Mouse (Mus musculus): Measurements from ENCODE around the gene Nxn. TPM values are rescaled to one million over a fixed set of nuclear protein-coding genes. Genes with fewer than 3 reads are reported as not detected.

Gene Nxn
- total RNA-seq, 1 experiment from 2014 or later = 4.2 TPM

DNA sequence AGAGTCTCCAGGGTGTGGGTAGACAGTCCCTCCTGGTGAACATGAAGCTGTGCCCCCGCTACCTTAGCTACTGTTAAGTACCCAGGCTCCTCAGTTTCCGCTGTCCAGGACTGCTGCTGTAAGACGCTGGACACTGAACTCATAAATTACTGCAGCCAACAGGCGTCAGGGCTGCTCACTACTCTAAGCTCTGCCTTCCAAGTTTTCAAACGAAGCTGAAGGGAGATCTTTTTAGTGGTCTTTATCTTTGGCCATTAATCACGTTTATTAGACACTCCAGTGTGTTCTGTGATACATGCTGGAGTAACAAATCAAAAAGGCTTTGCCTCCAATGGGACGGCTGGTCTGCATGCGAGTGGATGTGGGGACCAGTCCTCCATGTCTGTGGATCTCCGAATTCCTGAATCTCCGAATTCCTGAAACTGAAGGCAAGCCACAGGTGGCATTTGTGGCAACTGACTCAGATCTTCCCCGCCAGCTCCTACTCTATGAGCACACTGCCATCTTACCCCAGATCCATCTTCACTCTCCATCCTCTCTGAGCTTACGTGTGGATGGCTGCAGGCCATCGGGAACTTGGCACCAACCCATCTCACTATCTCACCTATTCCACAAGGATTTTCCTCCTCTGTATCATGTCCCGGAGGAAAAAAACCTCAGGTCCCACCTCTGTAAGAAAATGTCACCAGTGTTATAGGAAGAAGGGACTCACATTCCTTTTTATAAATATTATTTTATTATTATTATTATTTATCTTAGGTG, 56.9 kb downstream of the Nxn start:
- no peak for ATAC-seq (ENCODE audit: extremely low read depth, insufficient number of reproducible peaks, low FRiP score, poor library complexity, severe bottlenecking)

DNA sequence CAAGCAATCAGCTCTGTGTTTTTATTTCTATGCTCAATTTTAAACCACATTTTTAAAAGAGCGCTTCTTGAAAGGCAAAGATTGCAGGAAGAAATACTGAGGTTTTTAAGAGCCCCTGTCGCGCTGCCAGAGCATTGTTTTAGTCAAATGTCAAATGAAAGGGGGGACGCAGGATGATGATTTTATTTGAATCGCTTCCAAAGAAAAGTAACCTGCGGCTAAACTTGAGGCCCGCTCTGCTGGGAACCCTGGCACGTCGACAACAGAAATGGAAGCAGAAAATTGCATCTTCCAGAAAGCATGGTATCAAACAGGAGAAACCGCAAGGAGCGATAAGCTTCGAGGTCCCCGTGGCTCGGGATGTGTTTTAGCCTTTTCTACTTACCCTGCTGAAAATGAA, 57.8 kb downstream of the Nxn start:
- ATAC-seq (ENCODE audit: extremely low read depth, insufficient number of reproducible peaks, low FRiP score, poor library complexity, severe bottlenecking) = no peak

DNA sequence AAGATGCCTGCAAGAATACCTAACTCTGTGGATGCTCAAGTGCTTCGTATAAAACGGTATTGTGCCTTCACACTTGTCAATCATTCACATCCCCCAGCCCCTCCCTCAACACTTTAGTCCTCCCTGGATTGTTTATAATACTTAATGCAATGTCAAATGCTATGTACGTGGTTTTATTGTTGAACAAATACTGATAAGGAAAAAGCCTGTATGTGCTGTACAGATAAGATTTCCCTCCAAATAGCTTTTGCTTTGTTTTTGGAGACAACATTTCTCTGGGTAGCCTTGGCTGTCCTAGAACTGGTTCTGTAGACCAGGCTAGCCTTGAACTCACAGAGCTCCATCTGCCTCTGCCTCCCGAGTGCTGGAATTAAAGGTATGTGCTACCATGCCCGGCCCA, 59.1 kb downstream of the Nxn start:
- ATAC-seq (ENCODE audit: extremely low read depth, insufficient number of reproducible peaks, low FRiP score, poor library complexity, severe bottlenecking) = no peak

DNA sequence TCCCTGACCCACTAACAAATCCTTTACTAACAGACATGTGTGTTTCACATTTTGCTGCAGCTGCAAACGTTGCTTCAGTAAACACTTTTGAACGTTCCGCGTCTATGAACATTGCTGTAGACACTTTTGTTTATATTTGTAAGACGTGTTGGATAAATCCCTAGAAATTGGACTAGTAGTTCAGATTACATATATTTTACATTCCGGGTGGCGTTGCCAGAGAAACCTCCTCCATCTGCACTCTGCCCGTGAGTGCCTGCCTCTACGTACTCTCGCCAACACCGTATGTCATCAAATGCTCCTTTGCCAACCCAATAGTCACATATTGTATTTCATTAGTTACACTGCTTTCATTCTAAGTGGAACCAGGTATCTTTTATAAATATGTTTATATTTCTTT, 59.8 kb downstream of the Nxn start:
- ATAC-seq (ENCODE audit: extremely low read depth, insufficient number of reproducible peaks, low FRiP score, poor library complexity, severe bottlenecking) = no peak

DNA sequence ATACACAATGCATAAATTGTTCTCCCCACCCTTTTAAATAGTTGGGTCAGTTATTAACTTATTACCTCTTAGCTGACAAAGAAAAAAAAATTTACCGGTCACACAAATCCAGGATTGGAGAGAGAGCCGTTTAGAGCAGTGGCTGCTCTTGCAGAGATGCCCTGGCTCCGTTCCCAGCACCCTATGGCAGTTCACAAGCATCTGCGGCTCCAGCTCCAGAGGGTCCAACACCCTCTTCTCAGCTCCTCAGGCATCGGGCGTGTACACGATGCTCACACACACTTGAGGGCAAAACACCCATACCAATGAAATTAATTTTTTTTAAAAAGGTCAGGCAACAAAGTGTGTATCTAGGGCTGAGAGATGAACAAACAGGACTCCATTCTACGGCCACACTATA, 60.3 kb downstream of the Nxn start:
- no peak for ATAC-seq (ENCODE audit: extremely low read depth, insufficient number of reproducible peaks, low FRiP score, poor library complexity, severe bottlenecking)

DNA sequence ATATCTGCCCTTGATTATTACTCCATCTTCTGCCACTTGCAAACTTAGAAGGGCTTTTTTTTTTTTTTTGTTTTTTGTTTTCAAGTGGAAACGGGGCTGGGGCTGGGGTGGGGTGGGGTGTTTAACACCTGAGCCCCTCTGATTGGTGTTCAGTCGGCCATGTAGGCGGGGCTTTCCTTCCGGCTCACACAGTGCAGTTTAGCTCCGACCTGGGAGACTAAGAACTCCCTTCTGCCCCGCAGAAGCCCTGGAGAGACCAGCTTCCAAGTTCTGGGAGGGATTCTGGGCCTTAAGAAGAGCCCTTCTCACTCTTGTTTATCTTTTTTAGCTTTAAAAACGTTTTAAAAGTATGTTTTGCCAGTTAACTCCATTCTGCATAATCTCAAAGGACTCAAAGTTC, 61.2 kb downstream of the Nxn start:
- no peak for ATAC-seq (ENCODE audit: extremely low read depth, insufficient number of reproducible peaks, low FRiP score, poor library complexity, severe bottlenecking)

DNA sequence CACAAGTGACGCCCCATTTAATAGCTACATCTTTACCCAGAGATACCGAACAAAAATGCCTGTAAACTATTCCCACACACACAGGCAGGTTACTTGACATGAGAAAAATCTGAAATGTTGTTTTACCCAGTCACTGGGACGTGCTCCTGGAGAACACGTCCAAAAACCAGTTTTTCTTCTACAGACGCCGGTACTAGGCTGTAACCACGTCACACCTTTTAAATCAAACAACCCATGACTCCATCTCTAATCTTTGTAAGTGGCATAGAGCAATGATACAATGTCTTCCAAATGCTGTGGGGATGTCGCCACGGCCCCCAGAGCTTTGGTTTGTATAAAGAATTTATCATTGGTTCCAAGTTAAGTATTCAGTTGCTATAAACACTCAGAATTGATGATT, 61.7 kb downstream of the Nxn start:
- ATAC-seq (ENCODE audit: extremely low read depth, insufficient number of reproducible peaks, low FRiP score, poor library complexity, severe bottlenecking) = no peak

DNA sequence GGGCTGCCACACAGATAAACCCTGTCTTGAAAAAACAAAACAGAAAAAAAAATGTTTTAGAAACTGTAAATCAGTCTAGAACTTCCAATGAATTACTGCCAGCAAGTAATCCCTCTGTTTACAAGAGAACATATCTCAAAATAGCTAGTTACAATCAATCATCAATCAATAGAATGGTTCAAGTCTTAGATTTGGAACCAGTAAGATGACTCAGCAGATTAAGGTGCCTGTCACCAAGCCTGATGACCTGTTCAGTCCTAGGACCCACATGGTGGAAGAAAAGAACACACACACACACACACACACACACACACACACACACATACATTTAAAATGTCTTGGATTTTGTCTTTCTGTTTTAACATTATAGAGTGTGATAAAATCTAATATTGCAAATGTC, 62.7 kb downstream of the Nxn start:
- no peak for ATAC-seq (ENCODE audit: extremely low read depth, insufficient number of reproducible peaks, low FRiP score, poor library complexity, severe bottlenecking)

DNA sequence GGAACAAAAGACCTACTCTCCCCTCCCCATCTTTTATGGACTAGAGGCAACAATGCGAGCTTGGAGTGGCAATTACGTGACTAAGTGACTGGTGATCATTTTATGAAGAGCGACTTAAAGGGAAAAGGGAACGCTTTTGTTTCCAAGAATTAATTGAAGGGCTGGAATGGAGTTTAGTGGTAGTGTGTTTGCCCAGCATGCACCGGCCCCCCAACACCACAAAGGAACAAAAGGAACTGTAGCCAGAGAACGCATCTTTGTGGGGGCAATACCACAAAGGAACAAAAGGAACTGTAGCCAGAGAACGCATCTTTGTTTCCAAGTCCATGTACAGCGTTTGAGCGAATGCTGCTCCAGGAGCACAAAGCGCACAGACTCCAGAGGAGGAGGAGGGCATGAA, 64.0 kb downstream of the Nxn start:
- no peak for ATAC-seq (ENCODE audit: extremely low read depth, insufficient number of reproducible peaks, low FRiP score, poor library complexity, severe bottlenecking)

DNA sequence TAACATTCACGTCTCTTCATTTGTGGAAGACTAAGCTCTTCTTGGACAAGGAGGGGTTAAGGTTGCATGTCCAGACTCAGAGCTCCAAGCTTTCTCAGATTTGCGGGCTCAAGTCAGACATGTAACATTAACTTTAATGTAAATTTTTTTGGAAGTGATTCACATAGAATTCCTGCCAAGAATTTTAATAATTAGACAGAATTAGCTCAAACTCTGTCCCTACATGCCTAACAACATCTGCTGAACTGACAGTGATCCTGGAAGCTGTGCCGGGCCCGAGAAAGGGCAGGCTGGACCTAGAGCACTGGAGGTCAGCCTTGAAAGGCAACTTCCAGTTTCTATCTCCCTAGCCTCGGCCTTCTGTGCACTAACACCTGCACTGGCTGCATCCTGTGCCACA, 66.7 kb downstream of the Nxn start:
- no peak for ATAC-seq (ENCODE audit: extremely low read depth, insufficient number of reproducible peaks, low FRiP score, poor library complexity, severe bottlenecking)

DNA sequence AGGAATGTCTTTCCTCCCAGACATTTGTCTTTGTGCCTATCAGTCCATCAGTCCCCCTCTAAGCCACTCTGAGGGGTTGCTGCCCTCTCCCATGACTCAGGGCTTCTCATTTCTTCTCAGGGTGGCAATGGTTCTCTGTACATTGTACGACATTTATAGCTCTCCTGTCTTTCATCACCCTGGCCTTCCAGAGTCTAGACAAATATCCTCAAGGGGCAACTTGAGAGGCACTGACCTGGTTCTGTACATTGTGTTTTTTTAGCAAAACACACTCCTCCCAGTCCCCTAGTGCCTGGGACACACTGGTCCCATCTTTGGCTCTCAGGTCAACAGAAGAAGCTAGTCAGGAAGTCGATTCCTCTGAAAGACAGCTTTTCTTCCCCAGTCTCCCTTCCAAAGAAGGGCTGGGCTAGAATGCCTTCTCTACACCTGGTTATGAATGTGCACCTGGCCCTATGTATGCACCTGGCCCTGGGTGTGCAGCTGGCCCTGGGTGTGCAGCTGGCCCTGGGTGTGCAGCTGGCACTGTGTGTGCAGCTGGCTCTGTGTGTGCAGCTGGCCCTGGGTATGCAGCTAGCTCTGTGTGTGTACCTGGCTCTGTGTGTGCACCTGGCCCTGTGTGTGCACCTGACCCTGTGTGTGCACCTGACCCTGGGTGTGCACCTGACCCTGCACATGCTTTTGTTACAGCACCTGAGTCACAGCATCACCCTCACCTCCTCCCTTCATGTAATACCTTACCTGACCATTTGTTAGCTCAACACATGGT, 70.2 kb downstream of the Nxn start:
- ATAC-seq (ENCODE audit: extremely low read depth, insufficient number of reproducible peaks, low FRiP score, poor library complexity, severe bottlenecking) = no peak

DNA sequence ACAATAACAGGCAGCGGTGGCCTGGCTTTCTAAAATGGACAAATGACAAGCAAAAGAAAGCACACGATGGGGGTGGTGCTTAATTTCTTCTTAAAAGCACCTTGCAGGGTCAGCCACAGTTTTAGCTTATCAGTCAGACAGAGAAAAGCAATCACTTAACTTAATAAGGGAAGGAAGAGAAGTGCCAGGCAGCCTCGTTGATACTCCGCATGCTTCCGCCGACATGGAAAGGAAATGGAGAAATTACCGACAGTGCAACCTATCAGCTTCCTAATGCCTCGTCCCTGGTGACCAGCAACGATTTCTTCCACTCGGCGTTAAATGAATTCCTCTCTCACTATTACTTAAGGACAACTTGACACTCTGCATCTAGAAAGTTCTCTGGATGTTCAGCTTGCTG, 70.9 kb downstream of the Nxn start:
- no peak for ATAC-seq (ENCODE audit: extremely low read depth, insufficient number of reproducible peaks, low FRiP score, poor library complexity, severe bottlenecking)

DNA sequence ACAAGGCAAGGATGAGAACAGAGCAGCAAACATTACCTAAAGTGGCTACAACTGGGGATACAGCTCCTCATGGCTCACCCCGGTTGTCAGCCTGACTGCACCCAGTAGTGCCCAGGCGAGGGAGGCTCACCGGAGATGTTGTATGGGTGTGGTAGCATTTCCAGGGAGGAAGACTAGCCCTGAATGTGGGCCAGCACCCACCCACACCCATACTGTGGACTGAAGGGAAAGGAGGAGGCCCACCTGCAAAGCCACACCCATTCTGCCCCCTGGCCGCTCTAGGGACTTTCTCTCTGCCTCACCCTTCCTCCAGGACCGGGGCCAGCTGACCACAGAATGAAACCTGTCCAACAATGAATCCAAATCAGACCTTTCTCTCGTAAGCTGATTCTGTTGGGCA, 72.3 kb downstream of the Nxn start:
- ATAC-seq (ENCODE audit: extremely low read depth, insufficient number of reproducible peaks, low FRiP score, poor library complexity, severe bottlenecking) = no peak

DNA sequence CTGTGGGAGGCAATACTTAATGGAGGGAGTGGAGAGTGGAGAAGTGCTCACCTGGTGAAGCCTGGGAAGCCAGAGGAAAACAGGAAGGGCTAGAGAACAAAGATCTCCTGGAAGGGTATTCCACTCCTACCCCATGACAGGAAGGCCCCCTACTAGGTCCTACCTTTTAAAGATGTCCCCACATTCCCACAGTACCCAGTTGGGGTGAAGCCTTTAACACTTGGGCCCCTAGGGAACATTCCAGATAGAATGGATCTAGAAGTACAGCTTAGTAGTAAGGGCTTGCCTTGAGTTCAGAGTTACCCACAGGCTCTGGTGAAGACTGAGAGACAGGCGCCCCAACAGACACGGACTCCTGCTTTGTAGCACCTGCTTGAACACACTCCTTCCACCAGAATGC, 72.9 kb downstream of the Nxn start:
- ATAC-seq (ENCODE audit: extremely low read depth, insufficient number of reproducible peaks, low FRiP score, poor library complexity, severe bottlenecking) = no peak

DNA sequence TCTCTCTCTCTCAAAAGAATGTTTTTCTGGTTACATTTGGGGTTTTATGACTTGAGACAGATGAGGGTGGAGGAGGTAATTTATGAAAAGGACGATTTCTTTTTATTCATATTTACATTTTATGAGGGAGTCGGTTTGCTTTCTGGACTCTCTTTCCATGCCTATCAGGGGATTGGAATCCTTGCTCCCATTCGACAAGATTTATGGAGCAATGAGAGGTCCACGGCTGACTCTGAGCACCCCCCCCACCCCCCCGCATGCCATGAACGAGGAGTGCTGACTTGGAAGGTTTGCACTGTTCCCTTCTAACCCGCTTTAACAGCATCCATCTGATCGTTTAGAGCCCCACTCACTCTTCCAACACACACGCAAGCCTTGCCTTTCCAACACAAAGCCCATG, 74.1 kb downstream of the Nxn start:
- ATAC-seq (ENCODE audit: extremely low read depth, insufficient number of reproducible peaks, low FRiP score, poor library complexity, severe bottlenecking) = no peak

DNA sequence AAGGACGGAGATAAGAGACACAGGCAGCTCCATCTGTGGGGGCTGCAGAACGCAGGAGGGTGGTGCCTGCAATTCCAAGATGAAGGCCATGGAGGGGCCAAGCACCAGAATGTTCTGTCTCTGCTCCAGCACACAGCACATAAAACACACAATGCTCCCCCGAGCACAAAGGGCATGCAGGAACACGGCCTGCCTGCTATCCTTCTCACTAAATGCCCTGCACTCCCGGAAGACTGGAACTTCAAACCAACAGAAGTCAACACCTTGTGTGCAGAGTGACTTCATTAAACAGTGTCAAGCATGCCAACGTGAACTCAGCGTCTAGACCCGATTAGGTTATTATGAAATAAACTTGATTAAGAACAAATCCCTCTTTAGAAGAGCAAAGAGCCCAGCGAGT, 74.7 kb downstream of the Nxn start:
- no peak for ATAC-seq (ENCODE audit: extremely low read depth, insufficient number of reproducible peaks, low FRiP score, poor library complexity, severe bottlenecking)

DNA sequence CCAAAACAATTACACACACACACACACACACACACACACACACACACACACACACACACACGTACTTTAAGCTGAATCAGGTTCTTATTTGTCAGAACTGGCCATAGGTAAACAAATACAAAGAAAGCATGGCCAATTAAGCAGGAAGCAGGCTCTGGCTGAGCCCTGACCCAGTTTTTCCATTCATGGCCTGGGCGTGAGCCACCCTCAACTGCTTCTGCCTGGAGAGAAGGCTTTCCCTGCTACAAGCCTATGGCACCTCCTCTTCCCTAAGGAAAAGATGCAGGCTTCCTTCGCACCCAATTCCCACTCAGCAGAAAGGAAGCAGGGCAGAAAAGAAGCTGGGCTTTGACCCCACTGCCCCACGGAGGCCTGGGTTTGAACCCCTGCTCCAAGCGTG, 76.0 kb downstream of the Nxn start:
- no peak for ATAC-seq (ENCODE audit: extremely low read depth, insufficient number of reproducible peaks, low FRiP score, poor library complexity, severe bottlenecking)

DNA sequence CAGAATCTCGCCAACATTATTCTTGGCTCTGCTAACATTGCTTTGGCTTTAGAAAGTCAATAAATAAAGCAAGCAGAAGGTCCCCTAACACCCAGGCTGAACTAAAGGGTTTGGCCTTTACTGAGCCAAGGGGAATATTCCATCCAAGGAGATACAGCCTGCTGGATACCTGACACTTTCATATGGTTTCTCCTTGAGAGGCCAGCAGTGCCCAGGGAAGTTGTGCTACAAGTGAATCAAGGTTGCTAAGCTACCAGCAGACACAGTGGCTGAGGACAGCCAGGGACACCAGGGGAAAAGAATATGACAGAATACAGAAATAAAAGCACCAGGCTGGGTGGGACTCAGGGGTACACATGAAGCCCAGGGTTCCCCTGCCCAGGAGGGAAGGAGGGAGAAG, 76.9 kb downstream of the Nxn start:
- ATAC-seq (ENCODE audit: extremely low read depth, insufficient number of reproducible peaks, low FRiP score, poor library complexity, severe bottlenecking) = no peak

DNA sequence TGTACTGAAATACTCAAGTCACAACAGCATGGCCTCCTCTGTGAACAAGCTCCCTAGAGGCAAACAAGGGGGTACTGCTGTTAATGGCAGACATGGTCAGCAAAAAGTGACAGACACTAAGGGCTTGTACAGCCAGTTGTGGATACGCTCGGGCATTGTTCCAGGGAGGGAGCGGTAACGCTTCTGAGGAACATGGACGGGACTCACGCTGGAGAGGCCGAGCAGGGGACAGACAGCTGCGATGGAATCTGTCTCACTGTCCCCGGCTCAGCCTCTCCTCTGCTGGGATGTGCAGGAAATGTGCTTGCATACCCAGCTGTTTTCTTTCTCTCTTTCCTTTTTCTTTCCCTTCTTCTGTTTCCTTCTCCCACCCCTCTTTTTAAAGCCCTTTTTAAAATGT, 78.5 kb downstream of the Nxn start:
- no peak for ATAC-seq (ENCODE audit: extremely low read depth, insufficient number of reproducible peaks, low FRiP score, poor library complexity, severe bottlenecking)

DNA sequence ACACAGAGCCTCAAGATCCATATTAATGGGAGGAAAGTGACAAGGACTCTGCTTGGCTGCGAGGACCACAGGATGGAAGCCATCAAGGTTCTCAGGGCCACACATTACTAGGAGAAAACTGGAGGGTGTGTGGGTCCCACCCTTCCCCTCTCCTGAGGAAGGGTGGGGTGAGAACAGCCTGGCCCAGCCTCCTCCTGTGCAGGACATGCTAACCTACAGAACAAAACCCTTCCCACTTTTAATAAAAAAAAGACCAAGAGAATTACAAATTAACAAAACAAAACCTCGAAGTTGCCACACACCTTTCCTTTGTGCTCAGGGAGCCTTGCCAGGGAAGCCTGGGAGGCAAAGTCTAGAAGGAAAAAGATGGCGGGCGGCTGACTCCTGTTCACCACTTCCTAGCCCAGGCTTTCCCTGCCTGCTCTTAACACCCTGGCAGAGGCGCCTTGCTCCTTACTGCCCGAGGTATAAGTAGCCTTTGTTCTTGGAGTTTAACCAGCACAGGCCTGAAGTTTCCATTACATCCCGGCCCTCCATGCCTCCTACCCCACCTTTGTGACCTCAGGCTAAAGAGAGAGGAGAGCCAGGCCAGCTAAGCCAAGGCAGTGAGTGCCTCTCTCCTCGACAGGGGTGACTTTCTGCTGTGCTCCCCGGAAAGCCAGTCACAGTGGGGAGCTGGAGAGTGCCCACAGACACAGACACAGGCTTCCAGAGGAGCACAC, 79.1 kb downstream of the Nxn start:
- no peak for ATAC-seq (ENCODE audit: extremely low read depth, insufficient number of reproducible peaks, low FRiP score, poor library complexity, severe bottlenecking)

Data from neutrophil, adult 5-6 weeks (primary cell).